Mouse (Mus musculus): Measurements from ENCODE around the gene Ube2d3. TPM values are rescaled to one million over a fixed set of nuclear protein-coding genes. Genes with fewer than 3 reads are reported as not detected.
A peak's percentile ranks its signal among the peaks of the same experiment; 100 is the strongest.
"Not testable (repeated sequence)": the region's sequence is repeated elsewhere in the genome, so short reads cannot be mapped to it uniquely, and the experiment has no call there.

Gene Ube2d3
- polyA plus RNA-seq, 1 experiment = 259 TPM

- Histone ChIP-seq H3K4me1 (ENCODE audit: control insufficient read depth, insufficient read depth, insufficient read length, low read length) (peaks cover 7% of the 10 kb centered on the region; the same call in 1 of the 2 replicates), H3K36me3 (ENCODE audit: control insufficient read depth, insufficient read depth, low read length) (no peaks in the 10 kb centered on the region), H3K4me3 (ENCODE audit: low read depth, low read length) (no peak overlapping the region), H3K27ac (ENCODE audit: insufficient read depth, low read depth, low read length) (no peak overlapping the region), H3K27me3 (ENCODE audit: control insufficient read depth, insufficient read depth, low read length) (no peaks in the 10 kb centered on the region)
- WGBS = 54% methylated on average over 5 of the region's 5 CpGs
- TF ChIP-seq CTCF (IDR thresholded peaks at IDR 0.05; ENCODE audit: extremely low read depth, insufficient read length, insufficient replicate concordance, low read depth, low read length) = no peak
- TF ChIP-seq POLR2A (IDR thresholded peaks at IDR 0.05; ENCODE audit: low read depth, low read length) = no peak
Measured at GRCm38 (mm10) chr3:135489865-135490520, 52.0 kb downstream of the Ube2d3 start.

DNA sequence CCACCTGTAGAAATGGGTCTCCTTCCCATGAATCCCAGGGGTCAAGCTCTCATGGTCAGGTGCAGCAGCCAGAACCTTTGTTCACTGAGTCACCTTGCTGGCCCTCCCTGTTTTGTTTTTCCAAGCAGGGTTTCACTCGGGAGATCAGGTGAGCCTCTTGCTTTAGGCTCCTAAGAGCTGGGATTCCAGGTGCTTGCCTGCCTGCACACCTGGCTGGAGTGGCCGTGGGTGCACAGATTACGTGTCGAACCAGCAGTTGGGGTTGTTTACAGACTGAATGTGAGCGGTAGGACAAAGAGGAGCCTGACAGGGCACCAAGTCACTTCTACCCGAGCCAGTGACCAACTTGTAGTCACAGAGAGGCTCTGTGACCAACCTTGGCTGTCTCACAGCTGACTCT lies 53.2 kb downstream of the Ube2d3 start:
- TF ChIP-seq POLR2A (IDR thresholded peaks at IDR 0.05; ENCODE audit: low read depth, low read length) = no peak
- TF ChIP-seq CTCF (IDR thresholded peaks at IDR 0.05; ENCODE audit: extremely low read depth, insufficient read length, insufficient replicate concordance, low read depth, low read length) = no peak
- Histone ChIP-seq H3K36me3 (ENCODE audit: control insufficient read depth, insufficient read depth, low read length) (no peaks in the 10 kb centered on the region), H3K27me3 (ENCODE audit: control insufficient read depth, insufficient read depth, low read length) (no peaks in the 10 kb centered on the region), H3K27ac (ENCODE audit: insufficient read depth, low read depth, low read length) (no peak overlapping the region), H3K4me1 (ENCODE audit: control insufficient read depth, insufficient read depth, insufficient read length, low read length) (peaks cover 7% of the 10 kb centered on the region; the same call in 1 of the 2 replicates), H3K4me3 (ENCODE audit: low read depth, low read length) (no peak overlapping the region)
- WGBS = 81% methylated on average over 6 of the region's 6 CpGs

DNA sequence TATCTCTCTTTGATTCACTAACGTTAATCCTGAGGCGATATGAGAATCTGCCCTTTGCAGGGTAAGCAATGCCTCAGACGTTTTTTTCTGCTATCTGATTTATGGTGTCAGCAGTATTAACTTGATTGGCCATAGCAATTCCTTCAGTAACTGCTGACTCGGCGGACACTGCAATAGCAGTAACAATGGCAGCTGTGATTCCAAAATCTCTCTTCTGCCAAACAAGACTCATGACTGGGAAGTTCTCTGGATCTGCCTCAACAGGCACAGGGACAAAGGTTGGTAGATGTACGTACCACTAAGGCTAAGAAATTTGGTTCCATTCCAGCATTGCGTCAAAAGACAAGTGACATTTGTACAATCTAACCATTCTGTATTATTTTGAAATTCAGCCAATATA lies 55.4 kb downstream of the Ube2d3 start:
- H3K27me3 ChIP-seq (ENCODE audit: control insufficient read depth, insufficient read depth, low read length) = not testable (repeated sequence)
- WGBS = 78% methylated on average over 7 of the region's 7 CpGs

DNA sequence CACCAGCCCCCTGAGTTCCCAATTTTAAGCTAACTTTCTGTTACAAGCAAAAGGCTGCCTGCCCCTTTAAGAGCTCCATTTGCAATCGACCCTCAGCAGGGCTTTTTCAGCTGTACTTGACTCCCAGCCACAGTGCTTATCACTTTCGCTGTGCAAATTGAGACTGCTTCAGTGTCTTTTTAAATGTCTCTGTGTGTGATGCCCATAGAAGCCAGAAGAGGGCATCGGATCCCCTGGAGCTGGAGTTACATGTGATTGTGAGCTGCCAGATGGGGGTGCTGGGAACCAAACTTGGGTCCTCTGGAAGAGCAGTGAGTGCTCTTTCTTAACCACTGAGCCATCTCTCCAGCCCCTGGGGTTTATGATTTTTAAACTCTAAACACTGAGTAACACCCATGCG lies 60.0 kb downstream of the Ube2d3 start:
- not testable (repeated sequence) for H3K36me3 ChIP-seq (ENCODE audit: control insufficient read depth, insufficient read depth, low read length); H3K4me1 ChIP-seq (ENCODE audit: control insufficient read depth, insufficient read depth, insufficient read length, low read length); H3K4me3 ChIP-seq (ENCODE audit: low read depth, low read length); H3K27me3 ChIP-seq (ENCODE audit: control insufficient read depth, insufficient read depth, low read length)
- peak overlapping the region; percentile 75; the same call in 1 of the 2 replicates for H3K27ac ChIP-seq (ENCODE audit: insufficient read depth, low read depth, low read length)
- whole genome bisulfite sequencing = 85% methylated on average over 4 of the region's 4 CpGs

More for the DNA sequence above, 55.4 kb downstream of the Ube2d3 start:
- not testable (repeated sequence) for H3K27ac ChIP-seq (ENCODE audit: insufficient read depth, low read depth, low read length); H3K4me3 ChIP-seq (ENCODE audit: low read depth, low read length); H3K4me1 ChIP-seq (ENCODE audit: control insufficient read depth, insufficient read depth, insufficient read length, low read length); H3K36me3 ChIP-seq (ENCODE audit: control insufficient read depth, insufficient read depth, low read length)

DNA sequence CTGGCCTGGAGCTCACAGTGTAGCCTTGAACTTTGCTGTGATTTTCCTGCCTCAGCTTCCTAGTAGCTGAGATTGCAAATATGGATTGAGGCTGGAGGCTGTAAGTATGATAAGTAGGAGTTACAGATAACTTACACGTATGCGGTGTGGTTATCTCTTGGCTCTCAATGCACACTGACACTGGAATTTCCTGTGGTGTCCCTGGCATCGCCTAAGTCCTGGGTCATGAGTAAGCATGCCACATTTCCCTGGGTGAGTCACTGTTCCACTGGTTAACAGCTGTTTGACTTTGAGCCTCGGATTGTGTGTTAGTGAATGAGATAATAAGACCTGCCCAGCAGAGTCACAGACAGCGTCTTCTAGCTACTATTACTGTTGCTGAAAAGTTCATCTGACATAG lies 60.9 kb downstream of the Ube2d3 start:
- H3K27ac ChIP-seq (ENCODE audit: insufficient read depth, low read depth, low read length) = peak overlapping the region; percentile 75
- TF ChIP-seq CTCF (IDR thresholded peaks at IDR 0.05; ENCODE audit: extremely low read depth, insufficient read length, insufficient replicate concordance, low read depth, low read length) (no peak), POLR2A (IDR thresholded peaks at IDR 0.05; ENCODE audit: low read depth, low read length) (no peak)
- 30% methylated on average over 5 of the region's 5 CpGs for WGBS

GRCm38 (mm10) chr3:135503160-135503559 lies 65.2 kb downstream of the Ube2d3 start:
- TF ChIP-seq CTCF (IDR thresholded peaks at IDR 0.05; ENCODE audit: extremely low read depth, insufficient read length, insufficient replicate concordance, low read depth, low read length) = no peak
- Histone ChIP-seq H3K36me3 (ENCODE audit: control insufficient read depth, insufficient read depth, low read length) (no peaks in the 10 kb centered on the region), H3K4me1 (ENCODE audit: control insufficient read depth, insufficient read depth, insufficient read length, low read length) (peaks cover 8% of the 10 kb centered on the region; the same call in 1 of the 2 replicates), H3K27me3 (ENCODE audit: control insufficient read depth, insufficient read depth, low read length) (no peaks in the 10 kb centered on the region), H3K27ac (ENCODE audit: insufficient read depth, low read depth, low read length) (no peak overlapping the region), H3K4me3 (ENCODE audit: low read depth, low read length) (no peak overlapping the region)
- WGBS = 84% methylated on average over 5 of the region's 5 CpGs

More for the DNA sequence above, 60.9 kb downstream of the Ube2d3 start:
- no peaks in the 10 kb centered on the region for H3K27me3 ChIP-seq (ENCODE audit: control insufficient read depth, insufficient read depth, low read length)
- H3K36me3 ChIP-seq (ENCODE audit: control insufficient read depth, insufficient read depth, low read length) = no peaks in the 10 kb centered on the region
- H3K4me1 ChIP-seq (ENCODE audit: control insufficient read depth, insufficient read depth, insufficient read length, low read length) = peaks cover 6% of the 10 kb centered on the region; the same call in 1 of the 2 replicates
- H3K4me3 ChIP-seq (ENCODE audit: low read depth, low read length) = no peak overlapping the region

- no peaks in the 10 kb centered on the region for H3K27me3 ChIP-seq (ENCODE audit: control insufficient read depth, insufficient read depth, low read length)
- H3K4me1 ChIP-seq (ENCODE audit: control insufficient read depth, insufficient read depth, insufficient read length, low read length) = peaks cover 3% of the 10 kb centered on the region; the same call in 1 of the 2 replicates
- no peaks in the 10 kb centered on the region for H3K36me3 ChIP-seq (ENCODE audit: control insufficient read depth, insufficient read depth, low read length)
- WGBS = 52% methylated on average over 10 of the region's 10 CpGs
- no peak overlapping the region for H3K27ac ChIP-seq (ENCODE audit: insufficient read depth, low read depth, low read length)
- TF ChIP-seq POLR2A (IDR thresholded peaks at IDR 0.05; ENCODE audit: low read depth, low read length) = no peak
- peak; percentile 93; the same call in 1 of the 2 replicates for TF ChIP-seq CTCF (IDR thresholded peaks at IDR 0.05; ENCODE audit: extremely low read depth, insufficient read length, insufficient replicate concordance, low read depth, low read length)
- H3K4me3 ChIP-seq (ENCODE audit: low read depth, low read length) = no peak overlapping the region
Measured at GRCm38 (mm10) chr3:135505369-135505909, 67.5 kb downstream of the Ube2d3 start.

Data from small intestine, adult 2 months (tissue).